Mouse (Mus musculus): ENCODE data around the gene Hdlbp. TPM values are rescaled to one million over a fixed set of nuclear protein-coding genes. Genes with fewer than 3 reads are reported as not detected.

Hdlbp gene
- polyA plus RNA-seq (2012; rRNA removed) = 80.2 and 82.3 TPM in 2 replicates

DNA sequence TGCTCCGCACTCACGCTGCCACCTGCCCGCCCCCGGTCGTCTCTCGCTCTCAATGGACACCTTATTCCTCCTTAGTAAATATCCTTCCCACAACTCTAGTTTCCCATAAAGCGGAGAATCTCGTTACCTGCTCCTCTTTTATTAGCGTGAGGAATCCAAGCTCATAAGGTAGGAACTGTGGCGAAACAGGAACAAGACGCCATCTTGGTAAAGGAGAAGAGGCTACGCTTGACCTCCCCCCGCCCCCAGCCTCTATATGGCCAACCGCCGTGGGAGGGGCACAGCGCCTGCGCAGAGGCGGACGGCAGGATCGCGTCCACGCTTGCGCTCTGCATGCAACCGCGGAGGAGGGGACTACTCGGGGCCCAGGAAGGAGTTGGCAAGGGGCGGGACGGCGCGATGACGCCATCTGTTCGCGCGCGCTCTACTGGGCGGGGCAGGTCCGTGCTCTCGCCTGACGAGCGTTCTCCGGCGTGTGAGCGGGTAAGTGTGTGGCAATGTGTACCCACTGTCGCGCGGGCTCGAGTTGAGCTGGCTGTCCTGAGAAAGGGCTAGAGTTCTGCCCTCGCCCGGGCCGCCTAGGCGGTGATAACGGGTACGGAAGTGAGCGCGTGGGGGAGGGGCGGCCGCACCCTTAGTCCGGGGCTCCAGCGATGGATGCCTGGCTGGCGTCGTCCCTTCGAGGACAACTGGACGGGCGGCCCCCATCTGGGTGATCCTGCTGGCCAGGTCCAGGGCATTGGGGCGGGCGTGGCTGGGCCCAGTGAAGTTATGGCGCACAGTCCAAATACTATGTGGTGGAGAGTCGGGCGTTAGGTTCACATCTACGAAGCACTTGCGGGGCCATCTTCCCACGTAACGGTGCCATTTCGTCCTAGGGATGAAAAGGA, at the start of gene Hdlbp:
Gene Hdlbp (minus strand): TSS at position 230 of the 890 bp plus-strand sequence.

DNA sequence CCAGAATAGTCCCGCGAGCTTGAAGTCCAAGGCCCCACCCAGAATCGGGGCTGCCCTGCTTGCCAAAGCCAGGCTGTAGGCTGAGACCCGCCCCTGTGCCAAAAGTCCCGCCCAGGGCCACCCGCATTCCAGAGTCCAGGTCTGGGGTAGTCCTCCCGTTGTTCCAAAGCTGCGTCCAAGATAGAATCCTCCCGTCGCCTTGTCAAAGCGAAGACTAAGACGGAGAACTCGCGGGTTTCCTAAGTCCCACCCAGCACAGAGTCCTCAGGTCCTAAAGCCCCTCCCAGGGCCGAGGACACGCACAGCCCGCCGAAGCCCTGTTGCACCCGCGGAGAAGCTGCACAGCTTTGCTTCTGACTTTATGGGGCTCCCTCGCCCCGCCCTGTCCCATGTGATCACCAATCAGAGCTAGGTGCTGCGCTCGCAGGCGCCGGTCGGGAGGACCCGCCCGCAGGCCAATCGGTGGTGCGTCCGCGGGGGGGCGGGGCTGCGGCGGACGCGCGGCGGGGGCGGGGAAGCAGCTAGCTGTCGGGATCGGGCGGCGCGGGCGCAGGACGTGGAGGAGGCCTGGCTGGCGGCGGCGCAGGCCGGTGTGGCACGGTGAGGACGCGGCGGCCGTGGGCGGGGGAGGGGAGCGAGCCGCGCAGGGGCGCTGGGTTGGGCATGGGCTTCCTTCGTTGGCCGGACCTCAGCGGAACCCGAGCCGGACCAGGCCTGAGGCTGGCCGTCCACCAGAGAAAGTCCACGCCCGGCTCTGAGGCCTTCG, 33.2 kb upstream of the Hdlbp start, which contains the start of gene Farp2:
Gene Farp2 (plus strand): TSS at position 495 of the 766 bp plus-strand sequence.

DNA sequence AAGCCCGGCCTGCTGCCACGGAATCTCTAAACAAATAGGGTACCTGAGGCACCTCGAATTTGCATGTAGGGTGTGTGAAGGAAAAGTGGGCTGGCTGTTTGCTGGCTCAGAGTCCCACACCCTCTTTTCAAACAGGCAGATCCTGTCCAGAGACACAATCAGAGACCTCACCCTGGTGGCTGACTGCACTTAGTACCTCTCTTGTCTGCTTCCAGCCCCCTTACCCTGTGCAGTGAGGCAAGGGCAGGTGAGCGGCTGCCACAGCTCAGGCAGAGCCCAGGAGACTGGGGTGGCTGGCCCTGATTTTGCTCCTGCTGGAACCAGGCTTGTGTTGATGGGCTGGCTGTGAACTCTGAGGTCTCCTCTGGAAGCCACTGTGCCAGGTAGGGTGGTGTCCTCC, 105.0 kb downstream of the Hdlbp start, which contains the start of gene Ano7:
Gene Ano7 (plus strand): TSS at position 266 of the 400 bp plus-strand sequence.

Other genes starting within 250 kb of the Hdlbp start
- 10.9 and 14.3 TPM in 2 replicates for gene Sned1, start 243.0 kb downstream of the Hdlbp start, polyA plus RNA-seq (2012; rRNA removed)
- 4.5 and 4.8 TPM in 2 replicates for gene Mterf4, start 172.9 kb downstream of the Hdlbp start, polyA plus RNA-seq (2012; rRNA removed)
- gene Ppp1r7, start 136.0 kb downstream of the Hdlbp start, polyA plus RNA-seq (2012; rRNA removed) = 2.5 and 3.0 TPM in 2 replicates
- 1.9 and 2.6 TPM in 2 replicates for gene Pask, start 135.3 kb downstream of the Hdlbp start, polyA plus RNA-seq (2012; rRNA removed)
- gene Ano7, start 104.9 kb downstream of the Hdlbp start, polyA plus RNA-seq (2012; rRNA removed) = 49.6 and 54.6 TPM in 2 replicates
- gene Farp2, start 33.3 kb upstream of the Hdlbp start, polyA plus RNA-seq (2012; rRNA removed) = 12.6 and 15.8 TPM in 2 replicates
- 232 and 264 TPM in 2 replicates for gene Stk25, start 179.8 kb upstream of the Hdlbp start, polyA plus RNA-seq (2012; rRNA removed)
- gene Bok, start 206.8 kb upstream of the Hdlbp start, polyA plus RNA-seq (2012; rRNA removed) = 73.8 and 104 TPM in 2 replicates